Mouse (Mus musculus): ENCODE data around the gene Krt79. TPM values are rescaled to one million over a fixed set of nuclear protein-coding genes. Genes with fewer than 3 reads are reported as not detected.

The Krt79 gene
- total RNA-seq, 4 experiments from 2014 or later: not detected

GRCm38 (mm10) chr15:101938600-101939308 is 1.4 kb downstream of the Krt79 start:
- DNase-seq (ENCODE audit: low spot score in 2 of 2): no peak

DNA sequence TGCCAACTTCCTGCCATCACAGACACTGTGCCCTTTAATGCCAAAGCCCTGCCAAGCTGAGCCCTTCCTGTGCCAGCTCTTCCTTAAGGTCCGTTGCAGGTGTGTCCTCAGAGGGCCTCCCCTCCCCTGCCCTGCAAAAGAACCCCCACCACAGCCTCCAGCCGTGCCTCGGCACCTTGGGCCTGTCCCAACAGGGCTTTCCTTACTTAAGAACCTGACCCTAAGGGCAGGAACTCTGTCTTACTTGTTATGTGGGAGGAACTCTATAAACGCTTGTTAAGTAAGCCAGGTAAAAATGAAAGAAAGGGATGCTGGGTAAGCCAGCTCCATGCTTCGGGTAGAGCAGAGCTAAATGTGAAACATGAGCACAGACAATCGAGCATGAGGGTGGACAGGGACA is 7.1 kb downstream of the Krt79 start:
- no peak for DNase-seq (ENCODE audit: low spot score in 2 of 2)

DNA sequence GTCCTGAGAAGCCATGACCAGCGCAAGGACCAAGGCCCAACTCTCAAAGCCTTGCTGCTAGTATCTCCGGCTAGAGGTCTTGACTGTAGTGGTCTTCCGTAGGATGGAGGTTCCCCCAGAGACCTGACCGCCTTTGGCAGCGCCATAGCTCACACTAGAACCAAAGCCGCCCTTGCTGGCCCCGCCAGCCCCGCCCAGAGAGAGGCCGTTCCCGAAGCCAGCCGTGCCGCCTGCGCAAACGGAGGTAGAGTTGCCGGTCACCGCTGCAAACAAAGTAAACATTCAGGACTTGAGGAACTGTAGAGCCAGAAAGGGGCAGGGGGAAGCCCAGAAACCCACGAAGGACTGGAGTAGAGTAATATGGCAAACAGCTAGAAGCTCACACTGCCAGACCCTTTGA is 10.5 kb downstream of the Krt79 start:
- DNase-seq (ENCODE audit: low spot score in 2 of 2): no peak

DNA sequence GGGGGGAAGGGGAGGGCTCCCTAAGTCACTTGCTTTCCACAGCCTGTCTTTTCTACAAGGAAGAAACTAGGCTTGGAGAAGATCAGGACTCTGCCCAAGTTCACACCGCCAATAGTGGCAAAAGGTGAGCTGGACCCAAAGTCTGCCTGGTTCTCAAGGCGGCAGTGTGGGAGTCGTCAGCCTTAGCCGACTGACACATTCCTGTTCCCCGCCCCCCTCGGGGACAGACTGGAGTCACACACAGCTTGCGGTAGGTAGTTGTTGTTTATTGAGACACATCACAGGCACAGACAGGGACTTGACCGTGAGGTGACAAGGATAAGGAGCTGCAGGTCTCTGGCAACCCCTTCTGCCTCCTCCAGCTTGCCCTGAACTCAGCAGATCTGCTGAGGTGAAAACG is 11.0 kb downstream of the Krt79 start:
- DNase-seq (ENCODE audit: low spot score in 2 of 2): no peak

DNA sequence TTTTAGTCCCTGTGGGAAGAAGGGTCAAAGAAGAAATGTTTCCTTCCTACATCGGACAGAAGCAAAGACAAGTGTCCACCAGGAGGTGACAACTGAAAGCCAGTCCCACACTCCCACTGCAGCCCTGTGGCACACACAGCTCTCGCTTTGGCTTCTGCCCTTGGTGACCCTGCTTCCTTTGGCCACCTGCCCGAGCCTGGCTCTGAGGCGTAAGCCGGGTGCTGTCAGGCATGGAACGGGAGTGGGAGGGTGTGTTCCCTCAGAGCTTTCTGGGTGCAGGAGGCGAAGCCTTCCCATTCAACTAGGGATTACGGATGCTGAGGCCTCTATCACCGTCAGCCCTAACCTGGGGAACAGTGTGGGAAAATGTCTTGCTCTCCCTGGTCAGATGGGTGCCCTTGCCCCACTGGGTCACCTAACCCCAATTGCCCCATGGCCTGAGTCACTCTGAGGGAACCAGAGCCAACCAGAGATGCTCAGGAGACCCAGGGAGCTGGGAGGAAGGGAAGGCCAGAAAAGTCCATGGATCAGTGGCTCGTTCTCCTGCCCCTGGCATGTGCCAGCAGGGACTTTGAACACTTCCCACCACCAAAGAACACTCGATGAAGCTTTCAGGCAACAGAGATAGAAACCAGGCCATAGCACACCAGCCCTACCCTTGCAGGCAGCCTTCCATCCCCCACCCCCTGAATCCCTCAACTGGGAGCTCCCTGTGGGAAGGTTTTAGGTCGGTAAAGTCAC is 12.6 kb downstream of the Krt79 start:
- DNase-seq (ENCODE audit: low spot score in 2 of 2): no peak

- no peak for DNase-seq (ENCODE audit: low spot score in 2 of 2)
Measured at GRCm38 (mm10) chr15:101925041-101925440, 15.1 kb downstream of the Krt79 start.

- DNase-seq (ENCODE audit: low spot score in 2 of 2): no peak
Measured at GRCm38 (mm10) chr15:101924635-101925034, 15.5 kb downstream of the Krt79 start, which contains the start of gene Krt4. Gene Krt4 (minus strand): TSS chr15:101924735.

GRCm38 (mm10) chr15:101922296-101922695 is 17.8 kb downstream of the Krt79 start:
- no peak for DNase-seq (ENCODE audit: low spot score in 2 of 2)

DNA sequence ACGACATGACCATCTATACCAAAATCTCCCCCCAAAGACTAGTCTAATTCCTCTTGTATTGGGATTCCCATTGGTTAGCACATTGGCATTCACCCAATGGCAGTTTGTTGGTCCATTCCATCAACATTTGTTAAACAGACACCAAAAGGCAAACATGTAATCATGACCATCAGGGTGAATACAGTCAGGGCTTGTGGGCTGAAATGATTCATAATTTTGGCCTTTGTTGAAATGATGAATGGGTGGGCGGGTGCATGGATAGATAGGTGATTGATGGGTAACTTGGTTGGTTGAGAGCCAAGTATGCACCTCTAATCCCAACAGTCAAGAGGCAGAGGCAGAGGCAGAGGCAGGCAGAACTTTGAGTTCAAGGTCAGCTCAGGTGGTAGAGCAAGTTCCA is 24.1 kb downstream of the Krt79 start:
- DNase-seq (ENCODE audit: low spot score in 2 of 2): no peak

DNA sequence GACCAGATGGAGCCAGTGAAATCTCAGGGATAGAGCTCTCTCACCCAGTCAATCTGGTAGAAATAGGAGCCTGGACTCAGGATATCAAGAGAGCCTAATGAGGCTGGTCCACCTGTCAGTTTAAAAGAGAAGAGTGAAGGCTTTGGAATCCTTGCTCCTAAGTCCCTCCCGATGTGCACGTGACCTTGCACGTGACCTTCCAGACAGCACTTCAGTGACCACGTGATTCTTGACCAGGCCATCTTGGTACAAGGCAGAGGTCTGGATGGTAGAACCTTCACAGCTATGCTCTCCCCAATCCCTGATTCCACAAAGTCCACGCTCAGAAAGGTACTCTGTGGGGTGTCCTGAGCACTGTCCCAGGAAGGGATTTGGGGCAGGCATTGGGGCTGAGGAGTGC is 35.3 kb downstream of the Krt79 start:
- DNase-seq (ENCODE audit: low spot score in 2 of 2): no peak

DNA sequence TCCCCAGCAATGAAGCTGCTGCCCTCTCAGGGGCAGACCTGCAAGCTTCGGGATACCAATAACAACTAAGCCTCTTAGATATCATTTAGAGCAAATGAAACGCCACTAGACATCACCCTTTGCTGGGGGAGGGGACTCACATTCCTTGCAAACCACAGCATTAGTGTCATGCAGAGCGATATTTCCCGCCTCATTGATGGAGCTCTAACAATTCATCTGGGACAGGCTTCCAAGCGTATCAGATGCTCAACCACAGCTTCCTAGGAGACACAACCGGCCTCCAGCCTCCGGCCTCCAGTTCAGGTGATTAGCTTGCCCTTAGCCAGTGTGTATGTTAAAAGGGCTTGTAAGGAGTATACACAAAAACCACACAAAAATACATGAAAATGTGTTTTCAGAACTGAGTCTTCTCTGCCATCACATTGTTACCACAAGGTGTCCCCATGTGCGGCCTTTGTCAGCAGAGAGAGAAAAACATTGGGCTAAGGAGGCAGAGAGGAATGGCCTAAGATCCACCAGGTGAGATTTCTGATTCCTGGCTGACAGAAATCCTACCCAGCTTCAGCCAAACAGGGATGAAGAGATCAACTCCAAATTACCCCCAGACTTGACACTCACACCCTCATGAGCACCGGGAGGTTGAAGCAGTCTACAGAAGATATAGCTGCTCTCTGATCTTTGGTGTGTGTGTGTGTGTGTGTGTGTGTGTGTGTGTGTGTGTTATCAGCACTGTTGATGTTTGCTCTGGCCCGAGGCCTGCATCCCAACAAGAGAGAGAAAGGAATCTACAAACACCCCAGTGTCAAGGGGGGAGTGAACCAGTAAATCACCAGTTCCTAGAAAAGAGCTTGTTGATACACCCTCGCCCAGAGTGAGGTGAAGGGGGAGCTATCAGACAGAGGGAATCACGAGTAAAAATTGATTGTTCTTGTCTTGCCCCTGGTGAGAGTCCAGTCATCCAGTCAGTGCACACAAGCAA is 37.7 kb downstream of the Krt79 start:
- no peak for DNase-seq (ENCODE audit: low spot score in 2 of 2)

GRCm38 (mm10) chr15:101895216-101895615 is 44.9 kb downstream of the Krt79 start:
- no peak for DNase-seq (ENCODE audit: low spot score in 2 of 2)

- DNase-seq (ENCODE audit: low spot score in 2 of 2): no peak
Measured at GRCm38 (mm10) chr15:101892820-101893219, 47.3 kb downstream of the Krt79 start, which contains the start of gene Krt76. Gene Krt76 (minus strand): TSS chr15:101892920.

GRCm38 (mm10) chr15:101879776-101880175 is 60.3 kb downstream of the Krt79 start:
- DNase-seq (ENCODE audit: low spot score in 2 of 2): no peak

Small RNA genes lying within 50 kb of the gene (microRNA-seq; reads per million reads assigned to microRNA genes)
- not detected for gene Gm44356

Other genes starting within 250 kb of the Krt79 start
- gene Krt6a, start 246.0 kb downstream of the Krt79 start, total RNA-seq (2022): not detected
- gene Krt5, start 227.4 kb downstream of the Krt79 start, total RNA-seq (2022): not detected
- not detected for gene Krt71, start 197.2 kb downstream of the Krt79 start, total RNA-seq (2022)
- gene Krt72, start 153.9 kb downstream of the Krt79 start, total RNA-seq (2022): not detected
- gene Krt73, start 138.0 kb downstream of the Krt79 start, total RNA-seq (2022): not detected
- gene Krt2, start 122.2 kb downstream of the Krt79 start, total RNA-seq (2022): not detected
- gene Krt1, start 89.5 kb downstream of the Krt79 start, total RNA-seq (2022): not detected
- gene Krt77, start 70.6 kb downstream of the Krt79 start, total RNA-seq (2022): not detected
- not detected for gene Krt76, start 47.4 kb downstream of the Krt79 start, total RNA-seq (2022)
- not detected for gene Krt4, start 15.6 kb downstream of the Krt79 start, total RNA-seq (2022)
- gene Krt78, start 14.0 kb upstream of the Krt79 start, total RNA-seq (2022): not detected
- under 1 TPM in 1 of 4 experiments, not detected in 3; 0.32 TPM for gene Krt8, start 64.2 kb upstream of the Krt79 start, total RNA-seq (2022)
- 1 to 10 TPM in 1 of 4 experiments, under 1 TPM in 3; 0.29 to 2.0 (median 0.42) TPM for gene Krt18, start 87.9 kb upstream of the Krt79 start, total RNA-seq (2022)
- gene Eif4b, start 133.4 kb upstream of the Krt79 start, total RNA-seq (2022): 100 to 1,000 TPM; 227 to 269 (median 241) TPM
- 10 to 100 TPM; 17.3 to 37.7 (median 32.0) TPM for gene Tns2, start 160.1 kb upstream of the Krt79 start, total RNA-seq (2022)
- 1 to 10 TPM; 6.8 to 8.7 (median 7.3) TPM for gene Spryd3, start 195.9 kb upstream of the Krt79 start, total RNA-seq (2022)
- gene Igfbp6, start 204.0 kb upstream of the Krt79 start, total RNA-seq (2022): 10 to 100 TPM; 14.2 to 49.0 (median 27.1) TPM
- gene Soat2, start 210.2 kb upstream of the Krt79 start, total RNA-seq (2022): under 1 TPM in 2 of 4 experiments, not detected in 2; 0.10 to 0.21 TPM

Measured in gastrocnemius, adult 8-10 months (tissue).